Mouse (Mus musculus) megakaryocyte, embryonic 14.5 days (primary cell): ENCODE results near the gene Ngb. TPM values are rescaled to one million over a fixed set of nuclear protein-coding genes. Genes with fewer than 3 reads are reported as not detected.

Experiments used
- H3K27me3 ChIP-seq: replicated peaks from 2 replicates; pipeline ENCODE3; 2012; ENCODE audit warnings: inconsistent platforms
- H3K36me3 ChIP-seq: replicated peaks from 2 replicates; pipeline ENCODE3; 2012; ENCODE audit warnings: low read length, inconsistent platforms, mixed read lengths
- H3K4me1 ChIP-seq: 2 replicates; pipeline ENCODE4 v1.6.1; 2012; ENCODE audit warnings: inconsistent platforms
- H3K4me3 ChIP-seq: replicated peaks from 2 replicates; pipeline ENCODE3; 2012; ENCODE audit warnings: moderate library complexity, mild to moderate bottlenecking, inconsistent platforms
- H3K9me3 ChIP-seq: 2 replicates; pipeline ENCODE4 v1.6.1; 2012; ENCODE audit warnings: inconsistent platforms
- FLI1 ChIP-seq: IDR thresholded peaks from 2 replicates; pipeline ENCODE4 v1.6.1; 2012; ENCODE audit warnings: low read length, inconsistent platforms, mixed read lengths
- GATA1 ChIP-seq: IDR thresholded peaks from 3 replicates; pipeline ENCODE4 v1.6.1; 2012; ENCODE audit warnings: mixed read lengths, low read length, inconsistent platforms, borderline replicate concordance
- polyA plus RNA-seq: library from polyadenylated mRNA; stranded (reverse); fragments of >175 nt; gene quantifications from 2 replicates; pipeline ENCODE4 v1.2.3, GENCODE M21; 2012; ENCODE audit warnings: low replicate concordance; ENCODE audit not compliant: insufficient read depth

Ngb gene
- polyA plus RNA-seq: not detected in 2 replicates

DNA sequence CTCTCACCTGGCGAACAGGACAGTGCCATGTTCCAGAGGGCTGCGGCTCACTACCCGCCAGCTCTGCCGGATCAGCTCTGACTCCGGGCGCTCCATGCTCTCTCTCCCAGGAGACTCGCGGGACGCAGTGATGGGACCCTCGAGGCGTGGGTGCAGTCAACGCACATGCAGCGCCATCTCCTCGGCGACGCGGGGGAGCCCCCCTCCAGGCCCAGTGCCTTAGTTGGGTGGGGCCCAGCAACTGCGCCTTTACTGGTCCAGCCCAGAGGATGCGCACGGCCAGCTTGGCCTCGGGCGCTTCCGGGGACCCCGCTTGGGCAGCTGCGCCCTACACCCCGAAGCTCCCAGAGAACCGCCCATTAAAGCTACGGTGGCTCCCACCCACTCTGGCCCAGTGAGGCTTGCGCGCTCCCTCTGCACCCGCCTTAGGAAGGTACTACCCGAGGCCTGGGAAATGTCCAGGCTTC, at the start of gene Ngb:
Gene Ngb (minus strand): TSS at position 375 of the 467 bp plus-strand sequence.
- H3K4me3 ChIP-seq: no peak within 1 kb of the TSS
- peaks cover 68% of the 10 kb centered on the region for H3K27me3 ChIP-seq
- H3K4me1 ChIP-seq: peaks cover 10% of the 10 kb centered on the region
- no peaks in the 10 kb centered on the region for H3K9me3 ChIP-seq
- no peaks in the 10 kb centered on the region for H3K36me3 ChIP-seq
- TF ChIP-seq FLI1 (no peak), GATA1 (no peak)

DNA sequence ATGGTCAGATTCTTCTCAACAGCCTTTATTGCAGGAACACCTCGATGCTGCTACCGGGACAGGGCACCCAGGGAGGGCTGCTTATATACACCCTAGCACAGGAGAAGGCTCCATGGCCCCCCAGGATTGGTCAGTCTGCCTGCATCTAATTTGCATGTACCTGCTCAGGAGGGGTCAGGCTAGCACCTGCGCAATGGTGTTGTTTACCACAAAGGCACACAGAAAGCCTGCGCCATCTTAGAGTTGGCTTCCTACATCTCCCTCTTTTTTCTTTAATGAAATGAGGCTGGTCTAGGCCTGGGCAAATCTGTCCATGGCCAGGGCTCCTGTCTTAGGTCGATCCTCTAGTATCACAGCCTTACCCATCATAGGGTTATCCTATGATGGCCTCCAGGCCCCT, 47.1 kb upstream of the Ngb start:
- peaks cover 37% of the 10 kb centered on the region for H3K9me3 ChIP-seq
- no peak for TF ChIP-seq FLI1
- TF ChIP-seq GATA1: no peak
- H3K27me3 ChIP-seq: no peaks in the 10 kb centered on the region
- peaks cover 26% of the 10 kb centered on the region for H3K4me1 ChIP-seq
- H3K4me3 ChIP-seq: no peak overlapping the region
- peaks cover 8% of the 10 kb centered on the region for H3K36me3 ChIP-seq

DNA sequence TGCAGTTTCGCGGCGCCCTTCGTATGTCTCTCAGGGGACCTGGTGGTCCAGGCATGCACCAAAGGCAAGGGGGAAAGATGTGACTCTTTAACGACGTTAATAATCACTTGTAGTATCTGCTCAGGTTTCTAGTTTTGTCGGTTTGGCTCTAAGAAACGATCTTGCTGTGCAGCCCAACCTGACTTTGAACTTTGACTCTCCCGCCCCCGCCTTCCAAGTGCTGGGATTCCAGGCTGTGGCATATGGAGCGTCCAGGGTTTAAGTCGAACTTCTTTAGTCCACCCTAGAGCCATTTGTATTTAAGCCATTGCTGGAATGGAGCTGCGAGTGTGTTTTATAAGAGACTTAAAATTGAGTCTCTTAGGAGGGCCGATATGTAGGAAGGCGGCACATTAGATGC, 45.8 kb upstream of the Ngb start:
- Histone ChIP-seq H3K4me1 (peaks cover 26% of the 10 kb centered on the region), H3K27me3 (no peaks in the 10 kb centered on the region), H3K36me3 (peaks cover 13% of the 10 kb centered on the region), H3K4me3 (peak overlapping the region; percentile 96), H3K9me3 (peaks cover 26% of the 10 kb centered on the region)
- TF ChIP-seq FLI1 (no peak), GATA1 (no peak)

DNA sequence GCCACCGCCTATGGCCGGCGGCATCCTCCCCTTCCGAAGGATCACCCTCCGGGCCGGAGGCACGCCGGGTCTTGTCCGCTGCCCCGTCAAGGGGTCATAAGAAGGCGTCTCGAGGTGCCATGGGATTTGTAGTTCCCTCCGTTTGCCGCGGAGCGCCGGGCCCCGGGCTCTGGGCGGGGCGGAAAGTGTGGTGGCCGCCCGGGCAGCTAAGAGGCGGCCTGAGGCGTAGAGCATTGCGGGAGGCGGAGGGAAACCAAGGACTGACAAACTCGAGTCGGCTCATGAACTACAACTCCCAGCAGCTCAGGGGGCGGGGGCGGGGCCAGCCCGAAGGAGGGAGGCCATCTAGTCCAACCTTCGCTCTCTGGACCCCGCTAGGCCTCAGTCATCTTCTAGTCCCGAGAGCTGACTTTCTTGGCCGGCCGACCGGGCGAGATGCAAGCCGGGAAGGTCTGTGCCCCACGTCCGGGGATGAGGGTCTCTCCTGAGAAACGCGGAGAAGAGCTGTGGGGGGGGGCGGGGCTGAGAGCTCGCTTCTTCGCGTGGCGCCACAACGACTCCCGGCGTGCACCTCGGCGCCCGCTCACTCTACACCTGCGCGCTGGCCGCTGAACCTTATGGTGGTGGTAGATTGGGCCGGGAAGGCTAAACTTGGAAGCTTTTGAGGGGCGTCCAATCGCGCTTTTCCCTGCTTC, 45.2 kb upstream of the Ngb start, which contains the start of gene Pomt2:
Gene Pomt2 (minus strand): TSS at position 574 of the 695 bp plus-strand sequence.
- peaks cover 21% of the 10 kb centered on the region for H3K9me3 ChIP-seq
- H3K4me3 ChIP-seq: peak within 1 kb of the TSS; percentile 96
- H3K36me3 ChIP-seq: peaks cover 13% of the 10 kb centered on the region
- no peaks in the 10 kb centered on the region for H3K27me3 ChIP-seq
- TF ChIP-seq GATA1 (no peak), FLI1 (no peak)
- peaks cover 26% of the 10 kb centered on the region for H3K4me1 ChIP-seq

DNA sequence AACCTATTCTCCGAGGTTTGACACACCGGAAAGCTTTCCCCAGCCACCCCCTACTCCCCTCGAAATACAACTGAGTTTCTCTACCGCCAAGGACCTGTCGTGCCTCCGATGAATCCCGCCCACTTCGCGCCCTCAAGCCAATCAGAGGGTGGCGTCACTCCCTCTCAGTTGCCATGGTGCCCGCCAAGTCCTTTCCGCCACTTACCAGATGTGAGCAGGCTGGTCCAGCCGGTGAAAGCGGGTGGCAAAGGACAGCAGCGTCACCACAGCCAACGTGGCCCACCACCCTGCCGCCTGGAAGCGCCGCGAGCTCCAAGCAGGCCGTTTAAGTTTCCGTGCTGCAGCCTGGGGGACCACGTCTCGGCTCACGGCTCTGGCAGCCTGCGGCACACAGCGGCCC, 44.6 kb upstream of the Ngb start, which contains the start of gene Gstz1:
Gene Gstz1 (plus strand): TSS at position 200 of the 400 bp plus-strand sequence.
- Histone ChIP-seq H3K27me3 (no peaks in the 10 kb centered on the region), H3K4me3 (peak within 1 kb of the TSS; percentile 96), H3K36me3 (peaks cover 13% of the 10 kb centered on the region), H3K4me1 (peaks cover 31% of the 10 kb centered on the region), H3K9me3 (peaks cover 17% of the 10 kb centered on the region)
- TF ChIP-seq FLI1 (no peak), GATA1 (no peak)

DNA sequence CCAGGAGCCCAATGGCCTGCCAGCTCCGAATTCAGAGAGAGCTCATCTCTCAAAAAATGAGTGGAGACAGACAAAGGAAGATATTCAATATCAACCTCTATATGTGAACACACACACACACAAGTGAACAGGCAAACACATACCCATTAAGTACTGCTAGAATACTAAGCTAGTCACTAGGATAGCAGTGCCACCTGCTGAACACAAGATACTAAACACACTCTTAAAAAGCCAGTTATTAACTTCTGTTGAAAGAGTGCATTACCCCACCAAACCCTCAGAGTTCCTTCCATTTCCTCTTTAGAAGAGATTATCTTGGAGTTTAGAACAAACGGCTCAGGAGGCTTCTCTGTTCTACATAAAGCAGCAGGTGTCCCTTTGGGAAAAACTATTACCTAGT, 39.8 kb upstream of the Ngb start:
- Histone ChIP-seq H3K4me3 (no peak overlapping the region), H3K36me3 (peaks cover 17% of the 10 kb centered on the region), H3K9me3 (no peaks in the 10 kb centered on the region), H3K27me3 (no peaks in the 10 kb centered on the region), H3K4me1 (peaks cover 39% of the 10 kb centered on the region)
- TF ChIP-seq FLI1 (no peak), GATA1 (no peak)

DNA sequence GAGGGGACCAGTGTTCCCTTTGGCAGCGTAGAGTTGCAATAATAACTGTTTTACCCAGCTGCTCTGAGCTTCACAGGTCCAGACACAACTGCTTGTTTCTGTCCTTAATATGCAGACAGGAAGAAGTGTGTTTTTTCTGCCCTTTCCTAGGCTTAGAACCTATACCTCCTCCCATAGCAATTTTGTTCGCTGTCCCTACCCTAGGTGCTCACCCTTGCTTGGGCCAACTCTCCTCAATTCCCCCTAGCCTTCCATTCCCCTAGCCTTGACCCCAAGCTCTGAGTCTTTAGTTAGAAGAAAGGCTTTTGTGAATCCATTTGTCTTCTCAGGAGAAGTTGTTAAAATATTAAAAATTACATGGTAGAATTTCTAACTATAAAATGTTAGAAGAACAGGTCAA, 36.4 kb upstream of the Ngb start:
- TF ChIP-seq GATA1 (no peak), FLI1 (no peak)
- Histone ChIP-seq H3K9me3 (no peaks in the 10 kb centered on the region), H3K36me3 (peaks cover 40% of the 10 kb centered on the region), H3K4me3 (no peak overlapping the region), H3K27me3 (no peaks in the 10 kb centered on the region), H3K4me1 (peaks cover 22% of the 10 kb centered on the region)

DNA sequence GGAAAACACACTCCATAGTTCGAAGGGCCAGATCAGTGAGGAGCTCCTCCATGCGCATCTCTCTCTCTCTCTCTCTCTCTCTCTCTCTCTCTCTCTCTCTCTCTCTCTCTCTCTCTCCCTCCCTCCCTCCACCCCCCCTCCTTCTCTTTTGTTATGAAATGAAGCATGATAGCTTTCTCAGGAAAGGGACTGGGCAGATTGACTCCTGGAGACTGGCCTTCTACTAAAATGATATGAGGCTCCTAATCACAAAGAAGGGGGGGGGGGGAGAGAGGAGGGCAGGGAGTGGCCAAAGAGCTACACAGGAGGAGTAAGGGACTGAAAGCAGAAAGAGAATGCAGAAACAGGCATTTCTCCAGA, 36.0 kb upstream of the Ngb start:
- peaks cover 25% of the 10 kb centered on the region for H3K4me1 ChIP-seq
- H3K4me3 ChIP-seq: no peak overlapping the region
- no peaks in the 10 kb centered on the region for H3K27me3 ChIP-seq
- H3K9me3 ChIP-seq: no peaks in the 10 kb centered on the region
- peaks cover 42% of the 10 kb centered on the region for H3K36me3 ChIP-seq
- no peak for TF ChIP-seq GATA1
- no peak for TF ChIP-seq FLI1

DNA sequence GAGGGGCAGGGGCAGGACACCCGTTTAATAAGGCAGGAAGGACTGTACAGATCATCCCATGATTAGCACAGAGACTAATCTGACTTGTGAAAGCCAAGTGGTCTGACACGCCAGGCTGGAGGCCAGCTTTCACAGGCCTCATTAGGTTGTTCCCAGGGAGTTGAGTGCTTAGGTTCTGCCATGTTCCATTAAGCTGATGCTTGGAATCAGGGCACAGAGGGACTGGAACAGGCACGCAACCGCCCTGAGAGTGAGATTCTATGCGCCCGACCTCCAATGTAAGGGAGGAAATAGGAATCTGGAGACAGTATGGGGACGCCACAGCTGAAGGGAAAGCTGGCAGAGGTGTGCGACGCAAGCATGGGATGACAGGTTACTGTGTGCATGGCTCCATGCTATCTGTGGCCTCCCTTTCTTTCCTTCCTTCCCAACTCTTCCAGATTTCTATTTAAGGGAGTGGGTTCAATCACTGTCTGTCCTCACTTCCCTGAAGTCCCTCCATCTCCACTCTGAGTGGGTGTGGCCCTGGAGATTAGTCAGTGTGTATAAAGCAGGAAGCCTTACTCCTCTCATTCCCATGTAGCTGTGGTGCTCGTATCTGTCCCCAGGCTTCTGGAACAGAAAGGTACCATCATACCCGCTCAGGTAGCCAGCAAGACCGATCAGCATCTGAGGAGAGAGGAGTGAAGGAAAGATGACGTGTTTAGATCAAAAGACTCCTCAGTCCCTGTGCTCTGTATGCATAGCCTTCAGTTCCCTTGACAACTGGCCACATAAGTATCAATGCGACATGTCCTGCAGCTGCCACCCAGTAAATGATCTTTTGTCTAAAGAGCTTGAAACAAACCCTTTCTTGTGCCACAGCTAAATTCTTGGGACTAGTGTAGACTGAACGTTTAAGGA, 35.4 kb upstream of the Ngb start:
- H3K27me3 ChIP-seq: no peaks in the 10 kb centered on the region
- no peaks in the 10 kb centered on the region for H3K9me3 ChIP-seq
- TF ChIP-seq FLI1 (no peak), GATA1 (no peak)
- peaks cover 31% of the 10 kb centered on the region for H3K4me1 ChIP-seq
- H3K4me3 ChIP-seq: no peak overlapping the region
- H3K36me3 ChIP-seq: peaks cover 45% of the 10 kb centered on the region

DNA sequence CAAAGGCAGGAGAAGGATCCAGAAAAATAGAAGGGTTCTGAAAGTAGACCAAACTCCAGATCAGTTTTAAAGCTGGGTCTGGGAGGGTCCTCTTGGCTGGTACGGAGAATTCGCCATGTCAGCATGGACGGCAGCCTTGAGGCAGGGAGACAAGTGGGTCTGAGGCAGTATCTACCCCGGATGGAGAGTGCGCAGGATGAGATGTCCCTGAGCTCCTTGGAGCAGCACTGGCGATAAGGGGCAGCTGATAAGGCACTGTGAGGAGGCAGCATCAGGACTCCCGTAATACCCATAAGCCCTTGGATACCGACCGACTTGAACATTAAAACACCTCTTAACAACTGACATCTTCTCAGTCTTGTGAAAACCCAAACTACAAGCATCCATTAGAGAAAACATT, 30.4 kb upstream of the Ngb start:
- H3K36me3 ChIP-seq: peaks cover 74% of the 10 kb centered on the region

More for the DNA sequence above, 30.4 kb upstream of the Ngb start:
- Histone ChIP-seq H3K27me3 (no peaks in the 10 kb centered on the region), H3K4me3 (no peak overlapping the region), H3K9me3 (no peaks in the 10 kb centered on the region), H3K4me1 (peaks cover 23% of the 10 kb centered on the region)
- TF ChIP-seq GATA1 (no peak), FLI1 (no peak)
